Mouse (Mus musculus) limb, embryonic 12.5 days (tissue): ENCODE results near the gene N4bp1. TPM values are rescaled to one million over a fixed set of nuclear protein-coding genes. Genes with fewer than 3 reads are reported as not detected.

ENCODE experiments used
- ATAC-seq: fragments of 200-750 bp; cut with Nextera tagmentation; 2 replicates; pipeline ENCODE4 v1.8.0; 2017; ENCODE audit warnings: low read depth, moderate TSS enrichment; ENCODE audit not compliant: insufficient number of reproducible peaks, insufficient read depth, low FRiP score, low TSS enrichment
- H3K27ac ChIP-seq: fragments of 300-500 bp; sonication (generic); 2 replicates; pipeline ENCODE4 v1.5.1; 2016; ENCODE audit warnings: mild to moderate bottlenecking, moderate library complexity
- H3K27me3 ChIP-seq: fragments of 300-500 bp; sonication (generic); 2 replicates; pipeline ENCODE4 v1.6.1; 2016; ENCODE audit warnings: mild to moderate bottlenecking, moderate library complexity
- H3K36me3 ChIP-seq: fragments of 300-500 bp; sonication (generic); 2 replicates; pipeline ENCODE4 v1.6.1; 2016; ENCODE audit warnings: mild to moderate bottlenecking, moderate library complexity
- H3K4me1 ChIP-seq: fragments of 300-500 bp; sonication (generic); replicated peaks from 2 replicates; pipeline ENCODE4 v1.6.1; 2016
- H3K4me2 ChIP-seq: fragments of 300-500 bp; sonication (generic); 2 replicates; pipeline ENCODE4 v1.6.1; 2016; ENCODE audit warnings: mild to moderate bottlenecking, moderate library complexity
- H3K4me3 ChIP-seq: fragments of 300-500 bp; sonication (generic); replicated peaks from 2 replicates; pipeline ENCODE4 v1.5.1; 2016; ENCODE audit warnings: mild to moderate bottlenecking
- H3K9ac ChIP-seq: fragments of 300-500 bp; sonication (generic); replicated peaks from 2 replicates; pipeline ENCODE4 v1.6.1; 2016; ENCODE audit warnings: mild to moderate bottlenecking, moderate library complexity
- H3K9me3 ChIP-seq: fragments of 300-500 bp; sonication (generic); 2 replicates; pipeline ENCODE4 v1.6.1; 2016; ENCODE audit warnings: mild to moderate bottlenecking, moderate library complexity
- WGBS: fragments of 180-500 bp; shearing (Covaris S2); methylation state at CpG from one replicate; pipeline ENCODE4 v1.1.7; 2016; 5-methylcytosine and 5-hydroxymethylcytosine counted together
- polyA plus RNA-seq: library from polyadenylated mRNA; unstranded; fragments of >200 nt; fragmentation: Nextera tagmentation; extraction: Ambion mirVana; gene quantifications from 2 replicates; pipeline ENCODE4 v1.2.1, GENCODE M21; 2016

The N4bp1 gene
- polyA plus RNA-seq, 1 experiment from 2014 or later, result 12.4 TPM

GRCm38 (mm10) chr8:86841556-86842309 is 43.3 kb downstream of the N4bp1 start:
- Histone ChIP-seq H3K9me3 (no peaks in the 10 kb centered on the region), H3K36me3 (peaks cover 78% of the 10 kb centered on the region), H3K4me1 (0 out of 2 replicates have a peak, but pooled peaks cover 1% of the 10 kb centered on the region), H3K27me3 (no peaks in the 10 kb centered on the region), H3K27ac (no peak overlapping the region), H3K9ac (no peak overlapping the region), H3K4me2 (no peak overlapping the region), H3K4me3 (no peak overlapping the region)
- no peak for ATAC-seq
- WGBS, result 90% methylated on average over 8 of the region's 8 CpGs

GRCm38 (mm10) chr8:86840120-86840693 is 44.9 kb downstream of the N4bp1 start:
- no peak overlapping the region for H3K9ac ChIP-seq
- H3K4me2 ChIP-seq, result no peak overlapping the region
- H3K27ac ChIP-seq, result no peak overlapping the region
- H3K4me3 ChIP-seq, result no peak overlapping the region
- no peaks in the 10 kb centered on the region for H3K27me3 ChIP-seq
- WGBS, result 94% methylated on average over 12 of the region's 12 CpGs
- H3K4me1 ChIP-seq, result no peaks in the 10 kb centered on the region
- no peaks in the 10 kb centered on the region for H3K9me3 ChIP-seq
- no peak for ATAC-seq
- peaks cover 63% of the 10 kb centered on the region for H3K36me3 ChIP-seq

- Histone ChIP-seq H3K27me3 (no peaks in the 10 kb centered on the region), H3K4me1 (no peaks in the 10 kb centered on the region), H3K9me3 (no peaks in the 10 kb centered on the region), H3K27ac (no peak overlapping the region), H3K9ac (no peak overlapping the region), H3K4me2 (no peak overlapping the region), H3K4me3 (no peak overlapping the region), H3K36me3 (peaks cover 53% of the 10 kb centered on the region)
- WGBS, result 96% methylated on average over 6 of the region's 6 CpGs
- no peak for ATAC-seq
Observed at GRCm38 (mm10) chr8:86838707-86839438, 46.2 kb downstream of the N4bp1 start.

- WGBS, result 79% methylated on average over 2 of the region's 2 CpGs
- Histone ChIP-seq H3K9me3 (no peaks in the 10 kb centered on the region), H3K9ac (no peak overlapping the region), H3K27ac (no peak overlapping the region), H3K4me2 (no peak overlapping the region), H3K4me1 (no peaks in the 10 kb centered on the region), H3K36me3 (peaks cover 36% of the 10 kb centered on the region), H3K4me3 (no peak overlapping the region), H3K27me3 (no peaks in the 10 kb centered on the region)
- ATAC-seq, result no peak
Observed at GRCm38 (mm10) chr8:86837234-86837633, 47.8 kb downstream of the N4bp1 start.

GRCm38 (mm10) chr8:86835881-86836280 is 49.2 kb downstream of the N4bp1 start:
- no peak for ATAC-seq
- Histone ChIP-seq H3K27me3 (no peaks in the 10 kb centered on the region), H3K9me3 (no peaks in the 10 kb centered on the region), H3K4me2 (no peak overlapping the region), H3K9ac (no peak overlapping the region), H3K4me1 (no peaks in the 10 kb centered on the region), H3K4me3 (no peak overlapping the region), H3K27ac (no peak overlapping the region), H3K36me3 (peaks cover 23% of the 10 kb centered on the region)

GRCm38 (mm10) chr8:86834496-86835260 is 50.4 kb downstream of the N4bp1 start:
- Histone ChIP-seq H3K27me3 (no peaks in the 10 kb centered on the region), H3K9me3 (no peaks in the 10 kb centered on the region), H3K27ac (no peak overlapping the region), H3K4me3 (no peak overlapping the region), H3K4me1 (no peaks in the 10 kb centered on the region), H3K9ac (no peak overlapping the region), H3K36me3 (peaks cover 11% of the 10 kb centered on the region; the same call in 1 of the 2 replicates), H3K4me2 (no peak overlapping the region)
- no peak for ATAC-seq
- 88% methylated on average over 8 of the region's 8 CpGs for WGBS

- Histone ChIP-seq H3K36me3 (peaks cover 3% of the 10 kb centered on the region; the same call in 1 of the 2 replicates), H3K27me3 (no peaks in the 10 kb centered on the region), H3K4me3 (no peak overlapping the region), H3K4me2 (no peak overlapping the region), H3K4me1 (no peaks in the 10 kb centered on the region), H3K9me3 (no peaks in the 10 kb centered on the region), H3K27ac (no peak overlapping the region), H3K9ac (no peak overlapping the region)
- 86% methylated on average over 1 of the region's 1 CpGs for WGBS
- ATAC-seq, result no peak
Observed at GRCm38 (mm10) chr8:86833937-86834336, 51.1 kb downstream of the N4bp1 start.

- no peak overlapping the region for H3K27ac ChIP-seq
- no peaks in the 10 kb centered on the region for H3K36me3 ChIP-seq
- H3K9me3 ChIP-seq, result no peaks in the 10 kb centered on the region
- no peak overlapping the region for H3K4me3 ChIP-seq
- no peaks in the 10 kb centered on the region for H3K27me3 ChIP-seq
- H3K4me2 ChIP-seq, result no peak overlapping the region
- no peak overlapping the region for H3K9ac ChIP-seq
- no peak for ATAC-seq
- WGBS, result 63% methylated on average over 2 of the region's 2 CpGs
- no peaks in the 10 kb centered on the region for H3K4me1 ChIP-seq
Observed at GRCm38 (mm10) chr8:86828925-86829324, 56.1 kb downstream of the N4bp1 start.

- Histone ChIP-seq H3K27me3 (no peaks in the 10 kb centered on the region), H3K4me1 (no peaks in the 10 kb centered on the region), H3K36me3 (no peaks in the 10 kb centered on the region), H3K4me3 (no peak overlapping the region), H3K9ac (no peak overlapping the region), H3K27ac (no peak overlapping the region), H3K4me2 (no peak overlapping the region), H3K9me3 (no peaks in the 10 kb centered on the region)
- no peak for ATAC-seq
- 88% methylated on average over 5 of the region's 5 CpGs for WGBS
Observed at GRCm38 (mm10) chr8:86827199-86827598, 57.9 kb downstream of the N4bp1 start.

- H3K4me2 ChIP-seq, result no peak overlapping the region
- no peak overlapping the region for H3K27ac ChIP-seq
- no peak overlapping the region for H3K4me3 ChIP-seq
- no peaks in the 10 kb centered on the region for H3K9me3 ChIP-seq
- H3K36me3 ChIP-seq, result no peaks in the 10 kb centered on the region
- no peak overlapping the region for H3K9ac ChIP-seq
- ATAC-seq, result no peak
- H3K27me3 ChIP-seq, result no peaks in the 10 kb centered on the region
- H3K4me1 ChIP-seq, result no peaks in the 10 kb centered on the region
Observed at GRCm38 (mm10) chr8:86826538-86826937, 58.5 kb downstream of the N4bp1 start.
